Mouse (Mus musculus): Measurements from ENCODE around the gene Hps6. TPM values are rescaled to one million over a fixed set of nuclear protein-coding genes. Genes with fewer than 3 reads are reported as not detected.
A peak's percentile ranks its signal among the peaks of the same experiment; 100 is the strongest.
"Not testable (repeated sequence)": the region's sequence is repeated elsewhere in the genome, so short reads cannot be mapped to it uniquely, and the experiment has no call there.

Hps6 gene
- polyA plus RNA-seq (2014; fragmentation: Nextera tagmentation; extraction: Ambion mirVana) = 3.3 and 4.0 TPM in 2 replicates

DNA sequence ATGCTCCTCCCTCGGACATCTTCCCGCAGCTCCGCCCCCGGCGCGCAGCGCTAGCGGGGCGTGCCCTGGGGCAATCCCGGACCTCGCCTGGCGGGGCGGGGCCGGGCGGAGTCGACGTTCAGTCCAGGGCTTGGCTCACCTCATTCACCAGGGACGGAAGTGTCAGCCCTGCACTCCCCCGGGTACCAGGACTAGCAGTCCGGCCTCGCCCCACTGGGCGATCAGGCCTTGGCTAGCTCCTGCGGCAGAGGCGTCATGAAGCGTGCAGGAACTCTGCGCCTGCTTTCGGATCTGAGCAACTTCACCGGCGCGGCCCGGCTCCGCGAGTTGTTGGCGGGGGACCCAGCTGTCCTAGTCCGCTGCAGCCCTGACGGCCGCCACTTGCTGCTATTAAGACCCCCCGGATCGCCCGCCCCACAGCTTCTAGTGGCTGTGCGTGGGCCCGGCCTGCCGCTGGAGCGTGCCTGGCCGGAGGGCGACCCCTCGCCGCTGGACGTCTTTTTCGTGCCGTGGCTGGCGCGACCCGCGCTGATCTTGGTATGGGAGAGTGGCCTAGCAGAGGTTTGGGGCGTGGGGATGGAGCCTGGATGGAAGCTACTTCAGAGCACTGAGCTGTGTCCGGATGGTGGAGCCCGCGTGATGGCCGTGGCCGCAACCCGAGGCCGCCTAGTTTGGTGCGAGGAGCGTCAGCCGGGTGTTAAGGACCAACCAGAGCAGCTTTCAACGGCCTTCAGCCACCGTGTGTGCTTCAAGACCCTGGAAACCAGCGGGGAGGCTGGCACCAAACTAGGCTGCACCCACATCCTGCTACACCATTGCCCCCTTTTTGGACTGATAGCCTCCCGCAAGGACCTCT lies at the start of gene Hps6:
TSS of gene Hps6 (plus strand) at position 138 of the 856 bp plus-strand sequence.
- Histone ChIP-seq H3K36me3 (ENCODE audit: control insufficient read depth, insufficient read depth, low read length) (0 out of 2 replicates have a peak, but pooled peaks cover 12% of the 10 kb centered on the region), H3K4me1 (ENCODE audit: control insufficient read depth in 2 of 2, insufficient read depth in 2 of 2, low read length in 2 of 2) (peaks cover 7 to 11% of the 10 kb centered on the region in 2 experiments), H3K4me2 (ENCODE audit: low read length) (peak within 1 kb of the TSS; percentile 99), H3K9me3 (ENCODE audit: control insufficient read depth, low read length) (no peaks in the 10 kb centered on the region), H3K4me3 (ENCODE audit: control insufficient read depth in 1 of 2, insufficient read depth in 1 of 2, low read depth in 1 of 2, low read length in 2 of 2) (peak within 1 kb of the TSS; percentile 70 to 71), H3K27ac (replicated peaks in 1 of 2; ENCODE audit: control insufficient read depth in 1 of 2, insufficient read depth in 1 of 2, low read depth in 2 of 2, low read length in 2 of 2) (peak within 1 kb of the TSS; percentile 24 to 67; a peak in 3 of 4 replicates), H3K9ac (ENCODE audit: low read length) (peak within 1 kb of the TSS; percentile 88), H3K27me3 (ENCODE audit: control insufficient read depth, insufficient read depth, low read length) (no peaks in the 10 kb centered on the region)
- WGBS = 1% methylated on average over 69 of the region's 70 CpGs
- peak; percentile 89 for ATAC-seq (ENCODE audit: insufficient number of reproducible peaks, insufficient read depth, low FRiP score, low read depth)

DNA sequence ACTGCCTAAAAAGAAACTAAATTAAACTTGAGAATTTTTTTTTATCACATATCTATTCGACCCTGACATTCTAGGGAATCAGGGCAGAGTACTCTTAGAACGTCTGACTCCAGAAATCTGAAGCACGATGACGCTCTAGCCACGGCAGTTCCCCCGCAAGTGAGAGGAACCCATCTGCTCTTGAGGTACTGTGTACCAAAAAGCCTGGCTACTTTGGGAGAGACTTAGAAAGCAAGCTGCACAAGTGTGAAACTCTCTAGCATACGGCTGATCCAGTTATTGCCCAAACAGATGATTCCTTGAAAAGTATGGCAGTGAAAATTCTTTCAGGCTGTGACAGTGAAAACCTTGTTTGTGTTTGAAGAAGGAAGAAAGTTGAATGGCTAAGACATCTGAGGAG lies 46.6 kb upstream of the Hps6 start:
- H3K4me2 ChIP-seq (ENCODE audit: low read length) = no peak overlapping the region
- H3K36me3 ChIP-seq (ENCODE audit: control insufficient read depth, insufficient read depth, low read length) = peaks cover 59% of the 10 kb centered on the region
- no peak overlapping the region for H3K27ac ChIP-seq (replicated peaks in 1 of 2; ENCODE audit: control insufficient read depth in 1 of 2, insufficient read depth in 1 of 2, low read depth in 2 of 2, low read length in 2 of 2)
- H3K9ac ChIP-seq (ENCODE audit: low read length) = no peak overlapping the region
- no peak overlapping the region for H3K4me3 ChIP-seq (ENCODE audit: control insufficient read depth in 1 of 2, insufficient read depth in 1 of 2, low read depth in 1 of 2, low read length in 2 of 2)
- H3K27me3 ChIP-seq (ENCODE audit: control insufficient read depth, insufficient read depth, low read length) = no peaks in the 10 kb centered on the region
- ATAC-seq (ENCODE audit: insufficient number of reproducible peaks, insufficient read depth, low FRiP score, low read depth) = no peak
- no peaks in the 10 kb centered on the region for H3K4me1 ChIP-seq (ENCODE audit: control insufficient read depth in 2 of 2, insufficient read depth in 2 of 2, low read length in 2 of 2)
- no peaks in the 10 kb centered on the region for H3K9me3 ChIP-seq (ENCODE audit: control insufficient read depth, low read length)
- 86% methylated on average over 7 of the region's 7 CpGs for WGBS

DNA sequence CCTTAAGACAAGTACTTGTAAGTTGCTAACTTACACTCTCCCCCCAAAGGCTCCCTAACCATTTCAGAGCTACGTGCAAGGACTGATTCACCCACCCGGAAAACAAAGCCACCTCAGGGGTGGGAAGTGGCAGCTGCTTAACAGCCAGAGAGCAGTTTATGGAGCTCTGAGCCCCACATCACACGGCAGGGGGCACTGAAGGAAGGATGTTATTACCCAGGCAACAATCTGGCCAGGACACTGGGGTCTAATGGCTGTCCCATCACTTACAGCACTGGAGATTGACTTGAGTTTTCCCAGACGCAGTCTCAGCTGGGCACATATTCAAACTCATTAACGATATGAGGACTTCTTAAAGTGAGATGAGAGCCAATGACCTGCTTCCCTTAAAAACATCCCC lies 42.5 kb upstream of the Hps6 start:
- H3K9me3 ChIP-seq (ENCODE audit: control insufficient read depth, low read length) = no peaks in the 10 kb centered on the region
- no peak overlapping the region for H3K9ac ChIP-seq (ENCODE audit: low read length)
- H3K27me3 ChIP-seq (ENCODE audit: control insufficient read depth, insufficient read depth, low read length) = no peaks in the 10 kb centered on the region
- no peak overlapping the region for H3K27ac ChIP-seq (replicated peaks in 1 of 2; ENCODE audit: control insufficient read depth in 1 of 2, insufficient read depth in 1 of 2, low read depth in 2 of 2, low read length in 2 of 2)
- no peak for ATAC-seq (ENCODE audit: insufficient number of reproducible peaks, insufficient read depth, low FRiP score, low read depth)
- H3K36me3 ChIP-seq (ENCODE audit: control insufficient read depth, insufficient read depth, low read length) = peaks cover 69% of the 10 kb centered on the region
- no peaks in the 10 kb centered on the region for H3K4me1 ChIP-seq (ENCODE audit: control insufficient read depth in 2 of 2, insufficient read depth in 2 of 2, low read length in 2 of 2)
- H3K4me2 ChIP-seq (ENCODE audit: low read length) = no peak overlapping the region
- 48% methylated on average over 5 of the region's 5 CpGs for WGBS
- H3K4me3 ChIP-seq (ENCODE audit: control insufficient read depth in 1 of 2, insufficient read depth in 1 of 2, low read depth in 1 of 2, low read length in 2 of 2) = no peak overlapping the region

DNA sequence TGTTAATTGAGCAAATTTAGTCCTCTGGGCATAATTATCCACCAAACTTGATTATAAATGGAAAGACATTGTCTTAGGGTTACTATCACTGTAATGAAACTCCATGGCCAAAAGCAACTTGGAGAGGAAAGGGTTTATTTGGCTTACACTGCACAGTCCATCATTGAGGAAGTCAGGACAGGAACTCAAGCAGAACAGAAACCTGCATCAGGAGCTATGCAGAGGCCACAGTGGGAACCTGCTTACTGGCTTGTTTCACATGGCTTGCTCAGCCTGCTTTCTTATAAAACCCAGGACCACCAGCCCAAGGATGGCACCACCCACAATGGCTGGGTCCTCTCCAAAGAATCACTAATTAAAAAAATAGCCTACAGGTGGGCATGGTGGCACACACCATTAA lies 18.9 kb upstream of the Hps6 start:
- Histone ChIP-seq H3K9me3 (ENCODE audit: control insufficient read depth, low read length) (no peaks in the 10 kb centered on the region), H3K27me3 (ENCODE audit: control insufficient read depth, insufficient read depth, low read length) (no peaks in the 10 kb centered on the region), H3K36me3 (ENCODE audit: control insufficient read depth, insufficient read depth, low read length) (peaks cover 10% of the 10 kb centered on the region; the same call in 1 of the 2 replicates), H3K4me1 (ENCODE audit: control insufficient read depth in 2 of 2, insufficient read depth in 2 of 2, low read length in 2 of 2) (no peaks in the 10 kb centered on the region), H3K4me2 (ENCODE audit: low read length) (no peak overlapping the region), H3K4me3 (ENCODE audit: control insufficient read depth in 1 of 2, insufficient read depth in 1 of 2, low read depth in 1 of 2, low read length in 2 of 2) (no peak overlapping the region), H3K9ac (ENCODE audit: low read length) (no peak overlapping the region), H3K27ac (replicated peaks in 1 of 2; ENCODE audit: control insufficient read depth in 1 of 2, insufficient read depth in 1 of 2, low read depth in 2 of 2, low read length in 2 of 2) (no peak overlapping the region)
- no peak for ATAC-seq (ENCODE audit: insufficient number of reproducible peaks, insufficient read depth, low FRiP score, low read depth)

- 89% methylated on average over 3 of the region's 3 CpGs for WGBS
- peaks cover 12% of the 10 kb centered on the region; the same call in 1 of the 2 replicates for H3K36me3 ChIP-seq (ENCODE audit: control insufficient read depth, insufficient read depth, low read length)
- H3K9ac ChIP-seq (ENCODE audit: low read length) = no peak overlapping the region
- no peak for ATAC-seq (ENCODE audit: insufficient number of reproducible peaks, insufficient read depth, low FRiP score, low read depth)
- H3K4me3 ChIP-seq (ENCODE audit: control insufficient read depth in 1 of 2, insufficient read depth in 1 of 2, low read depth in 1 of 2, low read length in 2 of 2) = no peak overlapping the region
- no peaks in the 10 kb centered on the region for H3K9me3 ChIP-seq (ENCODE audit: control insufficient read depth, low read length)
- H3K27ac ChIP-seq (replicated peaks in 1 of 2; ENCODE audit: control insufficient read depth in 1 of 2, insufficient read depth in 1 of 2, low read depth in 2 of 2, low read length in 2 of 2) = no peak overlapping the region
- H3K4me2 ChIP-seq (ENCODE audit: low read length) = no peak overlapping the region
- no peaks in the 10 kb centered on the region for H3K4me1 ChIP-seq (ENCODE audit: control insufficient read depth in 2 of 2, insufficient read depth in 2 of 2, low read length in 2 of 2)
- no peaks in the 10 kb centered on the region for H3K27me3 ChIP-seq (ENCODE audit: control insufficient read depth, insufficient read depth, low read length)
These were observed 15.1 kb upstream of the Hps6 start for GRCm38 (mm10) chr19:45988238-45988637.

DNA sequence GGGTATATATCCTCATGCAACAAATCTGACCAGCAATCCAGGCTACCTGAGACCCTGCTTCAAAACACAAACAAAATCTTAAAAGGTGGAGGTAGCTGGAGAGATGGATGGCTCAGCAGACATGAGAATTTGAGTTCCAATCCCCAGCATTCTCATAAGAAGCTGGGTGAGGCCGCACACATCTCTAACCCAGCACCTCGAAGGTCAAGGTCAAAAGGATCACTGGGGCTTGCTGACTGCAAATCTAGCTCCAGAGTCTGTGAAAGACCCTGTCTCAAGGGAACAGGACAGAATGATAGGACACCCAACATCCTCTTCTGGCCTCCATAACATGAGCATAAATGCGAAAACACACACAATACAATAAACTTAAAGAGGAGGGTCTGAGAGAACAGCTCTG lies 12.1 kb upstream of the Hps6 start:
- H3K36me3 ChIP-seq (ENCODE audit: control insufficient read depth, insufficient read depth, low read length) = peaks cover 12% of the 10 kb centered on the region; the same call in 1 of the 2 replicates
- H3K4me2 ChIP-seq (ENCODE audit: low read length) = no peak overlapping the region
- H3K9me3 ChIP-seq (ENCODE audit: control insufficient read depth, low read length) = no peaks in the 10 kb centered on the region
- H3K27me3 ChIP-seq (ENCODE audit: control insufficient read depth, insufficient read depth, low read length) = no peaks in the 10 kb centered on the region
- no peak overlapping the region for H3K27ac ChIP-seq (replicated peaks in 1 of 2; ENCODE audit: control insufficient read depth in 1 of 2, insufficient read depth in 1 of 2, low read depth in 2 of 2, low read length in 2 of 2)
- no peak overlapping the region for H3K4me3 ChIP-seq (ENCODE audit: control insufficient read depth in 1 of 2, insufficient read depth in 1 of 2, low read depth in 1 of 2, low read length in 2 of 2)
- ATAC-seq (ENCODE audit: insufficient number of reproducible peaks, insufficient read depth, low FRiP score, low read depth) = no peak
- H3K4me1 ChIP-seq (ENCODE audit: control insufficient read depth in 2 of 2, insufficient read depth in 2 of 2, low read length in 2 of 2) = no peaks in the 10 kb centered on the region
- 87% methylated on average over 3 of the region's 3 CpGs for WGBS
- H3K9ac ChIP-seq (ENCODE audit: low read length) = no peak overlapping the region

GRCm38 (mm10) chr19:45993441-45993840 lies 9.9 kb upstream of the Hps6 start:
- ATAC-seq (ENCODE audit: insufficient number of reproducible peaks, insufficient read depth, low FRiP score, low read depth); H3K4me1 ChIP-seq (ENCODE audit: control insufficient read depth in 2 of 2, insufficient read depth in 2 of 2, low read length in 2 of 2); H3K9ac ChIP-seq (ENCODE audit: low read length); H3K27ac ChIP-seq (replicated peaks in 1 of 2; ENCODE audit: control insufficient read depth in 1 of 2, insufficient read depth in 1 of 2, low read depth in 2 of 2, low read length in 2 of 2); H3K27me3 ChIP-seq (ENCODE audit: control insufficient read depth, insufficient read depth, low read length); H3K4me3 ChIP-seq (ENCODE audit: control insufficient read depth in 1 of 2, insufficient read depth in 1 of 2, low read depth in 1 of 2, low read length in 2 of 2); H3K36me3 ChIP-seq (ENCODE audit: control insufficient read depth, insufficient read depth, low read length); H3K9me3 ChIP-seq (ENCODE audit: control insufficient read depth, low read length); H3K4me2 ChIP-seq (ENCODE audit: low read length): not testable (repeated sequence)
- 90% methylated on average over 6 of the region's 6 CpGs for whole genome bisulfite sequencing
